Mouse (Mus musculus) limb, embryonic 14.5 days (tissue): ENCODE measurements at regions not wholly inside any gene's neighbourhood (a gene's known extent, or its start where the extent isn't known, plus 50 kb on each side); places are given as distances from the start of the nearest gene placed in this dataset.
A peak's percentile ranks its signal among the peaks of the same experiment; 100 is the strongest.

ENCODE experiments used
- ATAC-seq: fragments of 200-750 bp; cut with Nextera tagmentation; 2 replicates; pipeline ENCODE4 v1.8.0; 2017; ENCODE audit warnings: low read depth, moderate number of reproducible peaks, moderate TSS enrichment; ENCODE audit not compliant: low FRiP score
- DNase-seq: peaks from one replicate; pipeline ENCODE4 v3.0.0-alpha.2; 2015; ENCODE audit warnings: low spot score
- H3K27ac ChIP-seq: fragments of 300-500 bp; sonication (generic); replicated peaks from 2 replicates; pipeline ENCODE4 v1.5.1; 2014; ENCODE audit warnings: low read depth, mild to moderate bottlenecking, low read length, moderate library complexity, mixed read lengths
- H3K27me3 ChIP-seq: fragments of 300-500 bp; sonication (generic); 2 replicates; pipeline ENCODE4 v1.6.1; 2014; ENCODE audit warnings: low read length, mixed read lengths; ENCODE audit not compliant: control insufficient read depth, insufficient read depth
- H3K36me3 ChIP-seq: fragments of 300-500 bp; sonication (generic); 2 replicates; pipeline ENCODE4 v1.6.1; 2014; ENCODE audit warnings: mild to moderate bottlenecking, low read length, moderate library complexity, mixed read lengths; ENCODE audit not compliant: control insufficient read depth, insufficient read depth
- H3K4me1 ChIP-seq: fragments of 300-500 bp; sonication (generic); 2 replicates; pipeline ENCODE4 v1.6.1; 2014; ENCODE audit warnings: antibody characterized with exemption, low read length, mixed read lengths; ENCODE audit not compliant: control insufficient read depth, insufficient read depth
- H3K4me2 ChIP-seq: fragments of 300-500 bp; sonication (generic); replicated peaks from 2 replicates; pipeline ENCODE4 v1.6.1; 2014; ENCODE audit warnings: low read depth, mild to moderate bottlenecking, low read length, moderate library complexity; ENCODE audit not compliant: severe bottlenecking
- H3K4me3 ChIP-seq: fragments of 300-500 bp; sonication (generic); replicated peaks from 2 replicates; pipeline ENCODE4 v1.5.1; 2014; ENCODE audit warnings: low read length
- H3K9ac ChIP-seq: fragments of 300-500 bp; sonication (generic); 2 replicates; pipeline ENCODE4 v1.6.1; 2014; ENCODE audit warnings: mild to moderate bottlenecking, low read depth, low read length, moderate library complexity; ENCODE audit not compliant: severe bottlenecking
- H3K9me3 ChIP-seq: fragments of 300-500 bp; sonication (generic); 2 replicates; pipeline ENCODE4 v1.6.1; 2016; ENCODE audit warnings: low read length; ENCODE audit not compliant: control insufficient read depth
- POLR2A ChIP-seq: fragments of 200-500 bp; IDR thresholded peaks from 2 replicates; pipeline ENCODE4 v1.8.0; 2012; ENCODE audit warnings: inconsistent platforms, mild to moderate bottlenecking, moderate library complexity, borderline replicate concordance; ENCODE audit not compliant: insufficient read depth, insufficient read length; ENCODE audit errors: extremely low read depth
- WGBS: fragments of 180-500 bp; shearing (Covaris S2); extraction: QIAGEN DNeasy Blood & Tissue Kit; methylation state at CpG from one replicate; pipeline ENCODE4 v1.1.7; 2014; 5-methylcytosine and 5-hydroxymethylcytosine counted together

DNA sequence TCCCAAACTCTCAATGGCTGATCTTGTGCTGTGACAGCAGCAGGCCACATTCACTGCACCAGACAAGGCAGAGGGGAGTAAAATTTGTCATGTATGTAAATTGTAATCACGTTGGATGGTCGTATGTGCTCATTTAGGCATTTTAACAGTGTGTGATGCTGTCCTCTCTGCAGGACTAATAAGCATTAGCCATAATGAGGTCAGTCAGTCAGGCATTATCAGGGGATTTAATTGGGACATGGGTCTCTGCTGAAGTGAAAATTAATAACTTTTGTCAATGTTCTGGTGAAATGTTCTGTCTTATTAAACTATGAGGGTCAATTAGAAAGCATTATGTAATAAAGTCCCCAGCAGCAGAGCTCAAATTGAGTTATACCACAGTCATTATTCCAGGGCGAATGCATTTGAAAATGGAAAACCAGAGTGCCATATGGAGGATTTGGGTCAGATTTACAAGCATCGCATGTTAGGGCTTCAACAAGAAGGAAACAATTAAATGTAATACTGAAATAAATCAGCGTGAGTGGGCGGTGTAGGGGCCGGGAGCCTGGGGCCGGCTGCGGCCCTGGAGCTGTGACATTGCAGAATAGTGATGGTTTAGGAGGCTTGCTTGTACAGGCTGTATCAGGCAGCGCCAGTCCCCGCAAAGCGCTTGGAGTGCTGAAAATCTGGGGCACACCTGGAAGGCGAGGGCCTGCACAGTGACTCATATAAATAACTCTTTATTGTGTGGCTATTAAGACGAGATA, 537.7 kb downstream of the Bnc2 start:
- no peak overlapping the region for H3K27ac ChIP-seq
- TF ChIP-seq POLR2A, result no peak

DNA sequence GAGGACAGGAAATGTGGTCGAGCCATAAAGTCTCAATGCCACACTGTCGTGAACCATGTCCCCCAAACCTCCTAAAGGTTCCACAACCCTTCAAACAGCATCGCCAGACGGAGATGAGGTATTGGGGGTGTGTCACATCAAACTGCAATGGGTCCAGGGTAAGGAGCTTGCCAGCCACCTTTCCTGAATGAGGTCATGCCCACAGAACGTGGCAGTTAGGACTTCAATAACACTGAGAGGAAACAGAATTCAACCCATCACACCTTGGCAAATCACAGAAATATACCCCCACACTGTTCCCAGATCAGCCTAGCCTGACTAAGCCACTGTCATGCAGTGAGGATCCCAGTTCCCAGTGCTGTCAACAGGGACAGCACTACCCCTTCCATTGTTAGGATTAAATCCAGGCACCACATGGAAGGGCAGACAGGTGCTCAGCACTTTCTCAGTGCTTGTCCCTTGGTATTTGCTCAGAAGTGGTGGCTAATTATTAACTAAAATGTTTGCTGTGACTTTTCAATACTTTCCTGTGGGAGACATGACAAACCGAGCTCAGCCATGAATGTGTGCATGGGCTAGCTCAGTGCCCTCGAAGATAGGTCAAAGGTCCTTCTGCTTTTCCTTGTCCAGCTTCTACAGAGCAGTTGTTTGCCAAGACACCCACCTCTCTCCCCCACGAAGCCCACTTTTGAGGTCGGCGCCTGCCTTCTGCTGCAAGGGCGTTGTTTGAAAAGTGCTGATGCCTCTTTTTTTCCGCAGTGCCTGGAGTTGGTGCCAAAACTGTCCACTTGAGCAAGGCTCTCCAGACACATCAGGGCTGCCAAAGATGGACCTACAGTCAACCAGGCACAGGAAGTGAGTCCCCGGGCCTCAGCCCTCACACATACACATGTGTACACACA, 525.7 kb downstream of the Bnc2 start:
- Histone ChIP-seq H3K4me2 (no peak overlapping the region), H3K9ac (no peak overlapping the region), H3K27ac (no peak overlapping the region), H3K36me3 (no peaks in the 10 kb centered on the region), H3K4me3 (no peak overlapping the region), H3K27me3 (no peaks in the 10 kb centered on the region), H3K4me1 (peaks cover 19% of the 10 kb centered on the region), H3K9me3 (no peaks in the 10 kb centered on the region)
- ATAC-seq (no peak), DNase-seq (no peak)
- TF ChIP-seq POLR2A, result no peak
- 78% methylated on average over 13 of the region's 13 CpGs for WGBS

More for the DNA sequence above, 537.7 kb downstream of the Bnc2 start:
- Histone ChIP-seq H3K36me3 (no peaks in the 10 kb centered on the region), H3K4me1 (peaks cover 16% of the 10 kb centered on the region), H3K4me2 (no peak overlapping the region), H3K9me3 (no peaks in the 10 kb centered on the region), H3K9ac (no peak overlapping the region), H3K27me3 (no peaks in the 10 kb centered on the region), H3K4me3 (no peak overlapping the region)
- 9% methylated on average over 14 of the region's 14 CpGs for WGBS
- DNase-seq (peak; percentile 53), ATAC-seq (peak; percentile 78)

DNA sequence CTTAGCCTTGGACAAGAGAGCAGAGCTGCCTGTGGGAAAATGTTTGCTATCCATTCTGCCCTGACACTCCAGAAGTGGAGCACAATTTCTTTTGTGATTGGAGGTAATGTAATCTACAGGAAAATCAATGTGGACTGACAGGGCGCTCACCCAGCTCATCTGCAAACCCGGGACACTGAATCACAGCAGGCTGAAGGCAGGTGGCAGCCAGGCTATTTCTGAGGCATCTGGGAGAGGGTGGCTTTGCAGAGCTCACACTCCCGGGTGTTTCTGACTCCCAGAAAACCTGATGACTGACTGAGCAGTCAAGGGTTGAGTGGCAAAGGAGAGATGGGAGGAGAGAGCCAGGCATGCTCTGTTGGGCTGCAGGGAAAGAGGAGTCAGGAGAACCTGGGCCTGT, 524.4 kb downstream of the Bnc2 start:
- H3K36me3 ChIP-seq, result no peaks in the 10 kb centered on the region
- TF ChIP-seq POLR2A, result no peak
- WGBS, result 41% methylated on average over 3 of the region's 3 CpGs
- peaks cover 19% of the 10 kb centered on the region for H3K4me1 ChIP-seq
- DNase-seq (no peak), ATAC-seq (no peak)
- H3K27me3 ChIP-seq, result no peaks in the 10 kb centered on the region
- no peak overlapping the region for H3K9ac ChIP-seq
- H3K9me3 ChIP-seq, result no peaks in the 10 kb centered on the region
- H3K27ac ChIP-seq, result no peak overlapping the region
- H3K4me3 ChIP-seq, result no peak overlapping the region
- H3K4me2 ChIP-seq, result no peak overlapping the region

DNA sequence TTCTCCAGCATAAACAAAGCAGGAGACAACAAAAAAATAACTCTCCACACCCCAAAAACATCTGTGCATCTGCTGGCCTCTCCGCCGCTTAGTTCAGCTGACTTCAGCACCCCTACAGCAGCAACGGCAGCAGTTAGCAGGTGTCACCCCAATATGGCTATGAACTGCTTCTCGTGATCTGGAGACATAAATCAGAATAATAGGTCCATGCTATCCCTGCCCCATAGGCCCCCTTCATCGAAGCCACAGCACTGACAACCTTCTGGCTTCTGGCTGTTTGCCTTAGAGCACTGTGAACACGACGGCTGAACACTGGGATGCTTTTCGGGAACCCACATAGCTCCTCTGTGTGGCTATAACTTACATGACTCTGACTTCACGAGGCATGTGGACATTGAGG, 523.8 kb downstream of the Bnc2 start:
- WGBS, result 45% methylated on average over 9 of the region's 9 CpGs
- TF ChIP-seq POLR2A, result no peak
- Histone ChIP-seq H3K4me2 (no peak overlapping the region), H3K9me3 (no peaks in the 10 kb centered on the region), H3K27ac (no peak overlapping the region), H3K36me3 (no peaks in the 10 kb centered on the region), H3K27me3 (no peaks in the 10 kb centered on the region), H3K4me1 (peaks cover 19% of the 10 kb centered on the region), H3K4me3 (no peak overlapping the region), H3K9ac (no peak overlapping the region)
- DNase-seq, result no peak
- no peak for ATAC-seq

DNA sequence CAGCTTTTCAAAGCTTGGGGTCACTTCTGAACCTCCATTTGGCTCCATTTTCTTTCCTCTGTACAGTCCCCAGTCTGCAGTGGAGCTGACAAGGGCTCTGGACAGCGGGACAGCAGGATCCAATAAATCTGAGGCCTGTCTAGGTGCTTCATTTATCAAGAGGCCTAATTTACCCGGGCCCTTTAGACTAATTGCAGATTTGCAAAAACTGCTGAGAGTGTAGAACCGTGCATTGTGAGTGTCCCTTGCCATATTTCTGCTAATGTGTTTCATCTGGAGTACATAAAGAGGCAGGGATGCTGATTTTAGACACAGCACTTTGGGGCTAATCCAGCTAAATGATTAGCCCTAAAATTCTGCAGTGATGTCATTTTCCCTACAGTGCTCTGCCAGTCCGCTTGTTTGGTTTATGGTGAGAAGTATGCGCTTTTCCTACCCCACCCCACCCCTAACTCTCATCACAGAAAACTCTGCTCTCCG, 523.1 kb downstream of the Bnc2 start:
- no peak for TF ChIP-seq POLR2A
- H3K27me3 ChIP-seq, result no peaks in the 10 kb centered on the region
- 15% methylated on average over 6 of the region's 6 CpGs for WGBS
- H3K27ac ChIP-seq, result peak overlapping the region; percentile 49
- DNase-seq (peak; percentile 71), ATAC-seq (peak; percentile 71)
- H3K9ac ChIP-seq, result no peak overlapping the region
- H3K4me3 ChIP-seq, result no peak overlapping the region
- H3K4me2 ChIP-seq, result 0 out of 2 replicates have a peak overlapping the region, but pooled peaks have one; percentile 4
- no peaks in the 10 kb centered on the region for H3K36me3 ChIP-seq
- peaks cover 19% of the 10 kb centered on the region for H3K4me1 ChIP-seq
- H3K9me3 ChIP-seq, result no peaks in the 10 kb centered on the region
